Mouse (Mus musculus): Measurements from ENCODE around the gene Fam84b.

GRCm38 (mm10) chr15:60853231-60853999, at the start of gene Fam84b:
- TF ChIP-seq POLR2A (IDR thresholded peaks at IDR 0.05; ENCODE audit: extremely low read depth, insufficient read depth, low read length) = no peak
- TF ChIP-seq CTCF (IDR thresholded peaks at IDR 0.05; ENCODE audit: low read depth, low read length) = no peak
